Mouse (Mus musculus): ENCODE measurements around the gene Ildr2. TPM values are rescaled to one million over a fixed set of nuclear protein-coding genes. Genes with fewer than 3 reads are reported as not detected.

The Ildr2 gene
- total and polyA plus RNA-seq, 3 experiments = not detected

GRCm38 (mm10) chr1:166255651-166256050 is 1.7 kb downstream of the Ildr2 start:
- TF ChIP-seq RCOR1 (conservative IDR thresholded peaks at IDR 0.05; ENCODE audit: low read depth, low read length) (no peak), NRF1 (IDR thresholded peaks at IDR 0.05; ENCODE audit: low read depth, low read length) (no peak), ZNF384 (IDR thresholded peaks at IDR 0.05; ENCODE audit: low read depth, low read length) (no peak), MAX (IDR thresholded peaks at IDR 0.05; ENCODE audit: low read length) (no peak), TBP (conservative IDR thresholded peaks at IDR 0.05; ENCODE audit: low read depth, low read length) (no peak), NELFE (IDR thresholded peaks at IDR 0.05; ENCODE audit: low read depth, low read length) (no peak), E2F4 (IDR thresholded peaks at IDR 0.05; ENCODE audit: insufficient replicate concordance, low read depth, low read length) (no peak), CHD2 (IDR thresholded peaks at IDR 0.05; ENCODE audit: low read length) (no peak), ZMIZ1 (IDR thresholded peaks at IDR 0.05; ENCODE audit: low read depth, low read length) (no peak), MXI1 (IDR thresholded peaks at IDR 0.05; ENCODE audit: low read depth, low read length) (no peak), CHD1 (IDR thresholded peaks at IDR 0.05; ENCODE audit: low read depth, low read length) (no peak), HCFC1 (IDR thresholded peaks at IDR 0.05; ENCODE audit: low read depth, low read length) (no peak), MEF2A (IDR thresholded peaks at IDR 0.05; ENCODE audit: borderline replicate concordance, low read depth, low read length) (no peak), UBTF (IDR thresholded peaks at IDR 0.05; ENCODE audit: low read depth, low read length) (no peak), GABPA (IDR thresholded peaks at IDR 0.05; ENCODE audit: insufficient replicate concordance, low read depth, low read length) (no peak)
- no peak overlapping the region for H3K9ac ChIP-seq (ENCODE audit: insufficient read depth, low read depth)
- no peak overlapping the region for H3K4me2 ChIP-seq (ENCODE audit: insufficient read depth, low read depth, poor library complexity, severe bottlenecking)
- DNase-seq (ENCODE audit: extremely low read depth) = no peak
- no peaks in the 10 kb centered on the region for H3K4me1 ChIP-seq (ENCODE audit: control insufficient read depth in 1 of 2, insufficient read depth in 2 of 2)
- H3K4me3 ChIP-seq (replicated peaks in 1 of 3; ENCODE audit: low read depth in 2 of 3, low read length in 2 of 3, poor library complexity in 1 of 3) = no peak overlapping the region
- dilution Hi-C loops (cut with MboI; ENCODE audit: extremely low pct_ligation_motif_present, extremely low pct_unique_long_range_greater_than_20kb, low sequenced_read_pairs) = no loop called here
- H3K36me3 ChIP-seq (replicated peaks in 1 of 2; ENCODE audit: control insufficient read depth in 1 of 2, insufficient read depth in 1 of 2, low read length in 1 of 2) = no peaks in the 10 kb centered on the region
- no peak overlapping the region for H3K27ac ChIP-seq (ENCODE audit: insufficient read depth, low read depth)
- in situ Hi-C loops (cut with MboI; ENCODE audit: low pct_ligation_motif_present, low pct_unique_long_range_greater_than_20kb, low sequenced_read_pairs) = no loop called here
- H3K9me3 ChIP-seq (replicated peaks; ENCODE audit: low read length) = no peaks in the 10 kb centered on the region
- H3K79me2 ChIP-seq (replicated peaks; ENCODE audit: control insufficient read depth, extremely low read depth, insufficient read depth, poor library complexity, severe bottlenecking) = no peaks in the 10 kb centered on the region
- H3K27me3 ChIP-seq (replicated peaks) = peaks cover 3% of the 10 kb centered on the region

- H3K36me3 ChIP-seq (replicated peaks in 1 of 2; ENCODE audit: control insufficient read depth in 1 of 2, insufficient read depth in 1 of 2, low read length in 1 of 2) = no peaks in the 10 kb centered on the region
- H3K27me3 ChIP-seq (replicated peaks) = peaks cover 3% of the 10 kb centered on the region
- in situ Hi-C loops (cut with MboI; ENCODE audit: low pct_ligation_motif_present, low pct_unique_long_range_greater_than_20kb, low sequenced_read_pairs) (no loop called here), dilution Hi-C loops (cut with MboI; ENCODE audit: extremely low pct_ligation_motif_present, extremely low pct_unique_long_range_greater_than_20kb, low sequenced_read_pairs) (no loop called here)
- H3K9ac ChIP-seq (ENCODE audit: insufficient read depth, low read depth) = no peak overlapping the region
- no peak overlapping the region for H3K4me3 ChIP-seq (replicated peaks in 1 of 3; ENCODE audit: low read depth in 2 of 3, low read length in 2 of 3, poor library complexity in 1 of 3)
- TF ChIP-seq SIN3A (IDR thresholded peaks at IDR 0.05; ENCODE audit: low read length) (no peak), ZMIZ1 (IDR thresholded peaks at IDR 0.05; ENCODE audit: low read depth, low read length) (no peak), POLR2AphosphoS2 (IDR thresholded peaks at IDR 0.05; ENCODE audit: low read depth, low read length) (no peak)
- DNase-seq (ENCODE audit: extremely low read depth) = no peak
- H3K4me1 ChIP-seq (ENCODE audit: control insufficient read depth in 1 of 2, insufficient read depth in 2 of 2) = no peaks in the 10 kb centered on the region
- no peak overlapping the region for H3K4me2 ChIP-seq (ENCODE audit: insufficient read depth, low read depth, poor library complexity, severe bottlenecking)
- no peaks in the 10 kb centered on the region for H3K79me2 ChIP-seq (replicated peaks; ENCODE audit: control insufficient read depth, extremely low read depth, insufficient read depth, poor library complexity, severe bottlenecking)
- H3K9me3 ChIP-seq (replicated peaks; ENCODE audit: low read length) = no peaks in the 10 kb centered on the region
- H3K27ac ChIP-seq (ENCODE audit: insufficient read depth, low read depth) = no peak overlapping the region
Measured at GRCm38 (mm10) chr1:166256302-166256701, 2.4 kb downstream of the Ildr2 start.

Data from CH12.LX (cell line).